Mouse (Mus musculus): ENCODE results near the gene Gck.

DNA sequence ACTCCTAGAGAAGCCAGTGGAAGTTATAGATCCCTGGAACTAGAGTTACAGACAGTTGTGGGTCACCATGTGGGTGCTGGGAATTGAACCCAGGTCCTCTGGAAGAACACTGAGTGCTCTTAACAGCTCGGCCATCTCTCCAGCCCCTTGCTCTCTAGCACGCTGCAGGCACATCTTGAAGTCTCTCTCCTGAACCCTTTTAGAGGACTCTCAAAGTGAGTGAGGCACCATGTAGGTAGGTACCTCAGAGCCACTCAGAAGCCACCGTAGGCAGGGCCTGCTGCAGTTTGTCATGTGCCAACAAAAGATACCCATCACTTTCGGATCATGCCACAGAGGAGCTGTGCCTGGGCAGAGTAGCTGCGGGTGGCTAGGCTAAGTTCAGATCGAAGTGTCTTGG, 45.0 kb downstream of the Gck start:
- TF ChIP-seq CTCF (IDR thresholded peaks at IDR 0.05; ENCODE audit: low read depth) (no peak), EP300 (IDR thresholded peaks at IDR 0.05; ENCODE audit: low read depth) (no peak)
